Mouse (Mus musculus) spleen, postnatal 4 days (tissue): ENCODE measurements at regions not wholly inside any gene's neighbourhood (a gene's known extent, or its start where the extent isn't known, plus 50 kb on each side); places are given as distances from the start of the nearest gene placed in this dataset.

Experiments
- DNase-seq, 2 experiments: peaks; one replicate each; pipeline ENCODE4 v3.0.0; 2022; ENCODE audit warnings: low spot score in 2 of 2

- DNase-seq, result peak in 1 of 2 experiments; percentile 56
Observed at GRCm38 (mm10) chr4:46257061-46257795, 61.1 kb upstream of the Xpa start.

- DNase-seq, result peak in 1 of 2 experiments; percentile 58
Observed at GRCm38 (mm10) chr4:46258774-46259173, 62.7 kb upstream of the Xpa start.

- no peak for DNase-seq
Observed at GRCm38 (mm10) chr4:46268564-46269247, 72.6 kb upstream of the Xpa start.

DNA sequence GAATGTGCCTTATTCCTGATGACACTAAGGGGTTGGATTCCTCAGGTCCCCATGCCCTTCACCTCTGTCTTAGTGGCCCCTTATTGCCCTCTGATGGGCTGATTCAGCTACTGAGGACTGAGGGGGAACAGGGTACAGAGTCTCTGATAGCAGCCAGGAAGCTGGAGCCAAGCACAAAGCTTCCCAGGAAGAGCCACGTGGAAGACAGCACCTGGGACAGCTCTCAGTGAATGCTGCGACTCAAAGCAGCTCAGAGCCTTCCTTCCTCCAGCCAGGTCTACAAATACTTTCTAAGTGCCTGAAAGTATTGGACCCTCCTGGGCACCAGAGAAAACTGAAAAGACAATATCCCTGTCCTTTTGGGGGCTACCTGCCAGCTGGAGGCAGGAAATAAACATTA is 72.3 kb upstream of the Foxe1 start:
- no peak for DNase-seq

DNA sequence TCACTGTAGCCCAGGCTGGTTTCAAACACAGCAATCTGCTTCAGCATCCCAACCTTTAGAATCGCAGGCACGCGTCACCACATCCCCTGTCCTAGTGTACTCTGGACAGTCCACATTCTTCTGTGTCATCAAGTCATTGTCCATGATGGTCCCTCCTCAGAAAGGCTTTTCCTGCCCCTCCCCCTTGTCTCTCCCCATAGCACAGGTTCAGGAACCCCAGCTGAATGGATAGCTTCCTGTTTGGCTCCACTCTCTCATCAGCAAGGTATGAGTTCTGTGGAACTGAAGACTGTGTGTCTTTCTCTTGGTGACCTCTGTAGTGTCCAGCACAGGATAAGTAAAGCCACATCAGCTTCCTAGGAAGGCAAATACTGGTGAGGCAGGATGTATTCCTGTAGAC is 67.6 kb upstream of the Foxe1 start:
- no peak for DNase-seq

DNA sequence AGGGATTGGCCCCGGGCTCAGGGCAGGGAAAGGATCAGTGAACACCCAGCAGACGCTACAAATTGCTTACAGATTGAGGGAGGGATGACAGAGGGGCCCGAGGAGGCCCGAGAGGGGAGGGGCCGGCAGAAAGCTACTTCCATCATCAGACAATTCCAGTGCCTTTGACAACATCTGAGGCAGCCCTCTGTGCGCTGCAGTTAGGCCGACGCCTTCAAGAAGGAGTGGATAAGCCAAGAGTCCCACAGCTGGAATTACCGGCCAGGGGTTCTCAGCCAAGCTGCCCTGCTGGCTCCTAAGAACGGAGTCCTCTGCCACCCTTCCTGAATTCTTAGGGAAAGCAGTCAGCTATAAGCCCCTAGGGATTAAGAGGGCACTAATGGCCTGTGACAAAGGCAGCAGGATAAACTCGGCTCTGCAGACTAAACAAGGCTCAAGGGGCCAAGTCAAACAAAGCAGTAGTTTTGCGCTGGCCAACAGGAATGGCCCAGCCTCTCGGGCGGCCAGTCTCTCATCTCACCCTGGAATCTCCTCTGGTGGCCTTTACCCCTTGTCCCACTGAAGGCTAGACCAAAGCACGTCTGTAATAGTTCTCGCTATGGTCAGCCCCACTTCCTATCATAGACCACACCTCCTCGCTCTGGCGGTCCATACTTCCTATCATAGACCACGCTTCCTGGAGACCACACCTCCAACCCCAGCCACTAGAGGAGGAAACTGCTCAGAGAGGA is 66.4 kb upstream of the Foxe1 start:
- DNase-seq, result peak in 1 of 2 experiments; percentile 42

DNA sequence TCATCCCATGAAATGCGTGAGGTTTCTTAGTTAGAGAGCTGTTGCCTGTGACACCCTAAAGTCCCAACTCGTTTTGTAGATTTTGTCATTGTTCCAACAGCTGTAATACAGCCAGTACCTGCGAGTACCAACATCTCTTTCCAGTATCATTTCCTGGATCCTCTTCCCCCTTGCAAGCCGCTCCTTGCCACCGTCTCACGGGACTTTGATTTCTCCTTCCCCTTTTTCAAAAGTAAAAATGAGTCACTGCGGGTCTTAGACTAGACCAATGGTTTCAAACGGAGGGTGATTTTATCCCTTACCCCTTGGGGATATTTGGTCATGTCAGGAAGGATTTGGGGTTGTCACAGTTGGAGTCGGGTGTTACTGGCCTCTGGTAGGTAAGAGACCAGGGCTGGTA is 56.5 kb upstream of the Foxe1 start:
- no peak for DNase-seq

- no peak for DNase-seq
Observed at GRCm38 (mm10) chr4:46291620-46292254, 51.7 kb upstream of the Foxe1 start.
